Mouse (Mus musculus) brain, embryonic 18.5 days (tissue): Measurements from ENCODE around the gene Pde4b.
"Not testable (repeated sequence)": the region's sequence is repeated elsewhere in the genome, so short reads cannot be mapped to it uniquely, and the experiment has no call there.

Experiments used
- DNase-seq: peaks from one replicate; pipeline ENCODE4 v3.0.0-alpha.2; 2012; ENCODE audit warnings: low read depth, low spot score

Gene Pde4b

GRCm38 (mm10) chr4:102087091-102087565 lies at the start of gene Pde4b:
Gene Pde4b (plus strand): TSS chr4:102087543.
- no peak for DNase-seq

- DNase-seq, result no peak
Observed at GRCm38 (mm10) chr4:102040190-102040589, 47.2 kb upstream of the Pde4b start.

GRCm38 (mm10) chr4:102045183-102046140 lies 41.9 kb upstream of the Pde4b start:
- no peak for DNase-seq

GRCm38 (mm10) chr4:102049368-102049767 lies 38.0 kb upstream of the Pde4b start:
- not testable (repeated sequence) for DNase-seq

- no peak for DNase-seq
Observed at GRCm38 (mm10) chr4:102061322-102061721, 26.0 kb upstream of the Pde4b start.

- no peak for DNase-seq
Observed at GRCm38 (mm10) chr4:102069314-102069713, 18.0 kb upstream of the Pde4b start.

- DNase-seq, result no peak
Observed at GRCm38 (mm10) chr4:102086336-102086735, 1.0 kb upstream of the Pde4b start.

- no peak for DNase-seq
Observed at GRCm38 (mm10) chr4:102087566-102088234, 357 bp downstream of the Pde4b start.

- no peak for DNase-seq
Observed at GRCm38 (mm10) chr4:102088235-102088867, 1.0 kb downstream of the Pde4b start.

GRCm38 (mm10) chr4:102095851-102096250 lies 8.5 kb downstream of the Pde4b start:
- no peak for DNase-seq

GRCm38 (mm10) chr4:102102241-102102640 lies 14.9 kb downstream of the Pde4b start:
- no peak for DNase-seq

GRCm38 (mm10) chr4:102104534-102105014 lies 17.2 kb downstream of the Pde4b start:
- no peak for DNase-seq

- DNase-seq, result no peak
Observed at GRCm38 (mm10) chr4:102106771-102107170, 19.4 kb downstream of the Pde4b start.

- no peak for DNase-seq
Observed at GRCm38 (mm10) chr4:102119454-102119853, 32.1 kb downstream of the Pde4b start.

- DNase-seq, result no peak
Observed at GRCm38 (mm10) chr4:102136366-102136849, 49.1 kb downstream of the Pde4b start.

GRCm38 (mm10) chr4:102138346-102138745 lies 51.0 kb downstream of the Pde4b start:
- DNase-seq, result no peak

- DNase-seq, result no peak
Observed at GRCm38 (mm10) chr4:102141241-102141640, 53.9 kb downstream of the Pde4b start.

GRCm38 (mm10) chr4:102148766-102149165 lies 61.4 kb downstream of the Pde4b start:
- no peak for DNase-seq

- DNase-seq, result no peak
Observed at GRCm38 (mm10) chr4:102159178-102159577, 71.8 kb downstream of the Pde4b start.

- DNase-seq, result no peak
Observed at GRCm38 (mm10) chr4:102171636-102172035, 84.3 kb downstream of the Pde4b start.

- no peak for DNase-seq
Observed at GRCm38 (mm10) chr4:102172711-102173213, 85.4 kb downstream of the Pde4b start.
